Mouse (Mus musculus) hindbrain, embryonic 12.5 days (tissue): ENCODE measurements around the gene Gtf2ird2. TPM values are rescaled to one million over a fixed set of nuclear protein-coding genes. Genes with fewer than 3 reads are reported as not detected.

ENCODE experiments used
- ATAC-seq: fragments of 200-750 bp; cut with Nextera tagmentation; 2 replicates; pipeline ENCODE4 v1.8.0; 2017; ENCODE audit warnings: moderate TSS enrichment; ENCODE audit not compliant: low FRiP score
- H3K27ac ChIP-seq: fragments of 300-500 bp; sonication (generic); 2 replicates; pipeline ENCODE4 v1.5.1; 2016; ENCODE audit warnings: mild to moderate bottlenecking
- H3K27me3 ChIP-seq: fragments of 300-500 bp; sonication (generic); 2 replicates; pipeline ENCODE4 v1.6.1; 2016; ENCODE audit warnings: mild to moderate bottlenecking
- H3K36me3 ChIP-seq: fragments of 300-500 bp; sonication (generic); 2 replicates; pipeline ENCODE4 v1.6.1; 2016; ENCODE audit warnings: mild to moderate bottlenecking
- H3K4me1 ChIP-seq: fragments of 300-500 bp; sonication (generic); 2 replicates; pipeline ENCODE4 v1.6.1; 2016
- H3K4me2 ChIP-seq: fragments of 300-500 bp; sonication (generic); replicated peaks from 2 replicates; pipeline ENCODE4 v1.6.1; 2016; ENCODE audit warnings: mild to moderate bottlenecking
- H3K4me3 ChIP-seq: fragments of 300-500 bp; sonication (generic); 2 replicates; pipeline ENCODE4 v1.5.1; 2016; ENCODE audit warnings: mild to moderate bottlenecking
- H3K9ac ChIP-seq: fragments of 300-500 bp; sonication (generic); 2 replicates; pipeline ENCODE4 v1.6.1; 2016; ENCODE audit warnings: mild to moderate bottlenecking, moderate library complexity
- H3K9me3 ChIP-seq: fragments of 300-500 bp; sonication (generic); replicated peaks from 2 replicates; pipeline ENCODE4 v1.6.1; 2016; ENCODE audit warnings: mild to moderate bottlenecking
- WGBS: fragments of 180-500 bp; shearing (Covaris S2); methylation state at CpG from one replicate; pipeline ENCODE4 v1.1.7; 2016; 5-methylcytosine and 5-hydroxymethylcytosine counted together
- polyA plus RNA-seq: library from polyadenylated mRNA; unstranded; fragments of >200 nt; fragmentation: Nextera tagmentation; extraction: Ambion mirVana; gene quantifications from 2 replicates; pipeline ENCODE4 v1.2.1, GENCODE M21; 2016

The Gtf2ird2 gene
- polyA plus RNA-seq, 1 experiment from 2014 or later: 11.7 TPM

DNA sequence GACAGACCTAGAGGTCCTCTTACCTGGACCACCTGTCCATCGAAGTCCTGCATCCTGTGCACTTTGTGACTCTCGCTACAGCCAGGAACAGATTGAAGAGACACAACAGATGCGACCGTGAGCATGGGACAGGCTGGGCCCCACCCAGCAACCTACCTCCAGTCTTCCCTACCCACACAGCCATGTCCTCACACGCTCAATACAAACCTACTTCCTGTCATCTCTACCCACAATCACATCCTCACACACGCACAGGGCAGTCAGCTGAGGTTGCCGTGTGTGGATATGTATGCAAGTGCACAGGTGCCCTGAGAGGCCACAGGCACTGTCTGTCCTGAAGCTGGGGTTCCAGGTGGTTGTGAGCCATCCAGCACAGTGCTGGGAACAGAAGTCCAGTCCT is 17.2 kb upstream of the Gtf2ird2 start:
- no peak overlapping the region for H3K4me2 ChIP-seq
- no peaks in the 10 kb centered on the region for H3K9me3 ChIP-seq
- no peak overlapping the region for H3K9ac ChIP-seq
- peaks cover 39% of the 10 kb centered on the region for H3K36me3 ChIP-seq
- 0 out of 2 replicates have a peak, but pooled peaks cover 4% of the 10 kb centered on the region for H3K4me1 ChIP-seq
- no peak for ATAC-seq
- H3K27me3 ChIP-seq: no peaks in the 10 kb centered on the region
- WGBS: 95% methylated on average over 7 of the region's 7 CpGs
- no peak overlapping the region for H3K4me3 ChIP-seq
- 0 out of 2 replicates have a peak overlapping the region, but pooled peaks have one; percentile 12 for H3K27ac ChIP-seq

DNA sequence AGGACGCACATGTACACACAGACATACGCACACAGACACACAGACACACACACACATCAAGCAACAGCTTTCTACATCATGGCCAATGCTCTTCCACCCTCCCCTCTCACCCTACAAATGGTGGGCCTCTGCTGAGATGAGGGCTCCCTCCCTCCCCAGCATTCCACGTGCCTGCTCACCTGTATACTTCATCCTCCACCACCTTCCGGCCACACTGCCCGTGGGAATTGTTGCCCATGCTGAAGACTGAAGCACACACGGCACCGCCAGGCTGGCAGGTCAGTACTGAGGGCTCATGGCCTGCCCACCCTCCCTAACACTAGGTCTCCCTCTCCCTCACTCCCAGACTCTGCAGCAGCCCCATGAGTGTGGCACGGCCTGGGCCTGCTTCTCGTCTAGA is 15.8 kb upstream of the Gtf2ird2 start:
- ATAC-seq: no peak
- 92% methylated on average over 9 of the region's 9 CpGs for WGBS
- H3K9me3 ChIP-seq: no peaks in the 10 kb centered on the region
- H3K4me3 ChIP-seq: no peak overlapping the region
- no peaks in the 10 kb centered on the region for H3K27me3 ChIP-seq
- no peak overlapping the region for H3K4me2 ChIP-seq
- H3K4me1 ChIP-seq: 0 out of 2 replicates have a peak, but pooled peaks cover 4% of the 10 kb centered on the region
- no peak overlapping the region for H3K9ac ChIP-seq
- H3K27ac ChIP-seq: no peak overlapping the region
- H3K36me3 ChIP-seq: peaks cover 34% of the 10 kb centered on the region

DNA sequence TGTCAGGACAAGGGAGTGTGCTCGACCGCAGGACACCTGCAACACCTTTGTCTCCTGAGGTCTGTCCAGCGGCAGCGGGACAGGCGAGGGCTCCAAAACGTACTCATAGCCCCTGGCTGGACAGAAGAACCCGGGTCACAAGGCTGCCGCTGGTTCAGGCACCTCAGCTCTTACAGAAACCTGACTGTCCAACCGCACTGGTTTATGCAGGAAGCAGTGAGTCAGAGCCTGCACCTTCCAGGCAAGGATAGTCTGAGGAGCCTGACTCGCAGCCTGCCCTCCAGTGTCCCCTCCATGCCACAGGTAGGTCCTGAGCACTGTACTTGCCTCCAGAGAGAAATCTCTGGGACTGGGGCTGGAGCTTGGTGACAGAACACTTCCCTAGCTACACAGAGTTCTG is 14.6 kb upstream of the Gtf2ird2 start:
- H3K4me1 ChIP-seq: 0 out of 2 replicates have a peak, but pooled peaks cover 4% of the 10 kb centered on the region
- H3K9ac ChIP-seq: no peak overlapping the region
- H3K27me3 ChIP-seq: no peaks in the 10 kb centered on the region
- H3K36me3 ChIP-seq: peaks cover 25% of the 10 kb centered on the region
- no peak overlapping the region for H3K4me3 ChIP-seq
- ATAC-seq: no peak
- 91% methylated on average over 10 of the region's 10 CpGs for WGBS
- H3K27ac ChIP-seq: no peak overlapping the region
- no peak overlapping the region for H3K4me2 ChIP-seq
- H3K9me3 ChIP-seq: no peaks in the 10 kb centered on the region

DNA sequence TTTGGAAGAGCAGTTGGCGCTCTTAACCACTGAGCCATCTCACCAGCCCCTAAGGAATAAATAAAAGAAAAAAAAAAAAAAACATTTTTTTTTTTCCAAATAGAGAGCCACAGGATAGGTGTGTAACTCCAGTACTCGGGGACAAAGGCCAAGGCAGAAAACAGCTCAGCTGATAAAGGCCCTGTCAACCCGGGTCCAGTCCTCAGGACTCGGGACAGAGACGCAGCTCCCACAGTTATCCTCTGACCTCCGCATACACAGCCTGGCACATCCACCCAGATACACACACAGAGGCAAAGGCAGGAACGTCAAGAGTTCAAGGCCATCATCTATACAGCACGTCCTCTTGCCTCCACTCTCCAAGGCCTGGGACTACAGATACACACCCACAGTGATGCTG is 13.7 kb upstream of the Gtf2ird2 start:
- peaks cover 22% of the 10 kb centered on the region for H3K36me3 ChIP-seq
- H3K4me2 ChIP-seq: no peak overlapping the region
- no peaks in the 10 kb centered on the region for H3K27me3 ChIP-seq
- H3K9ac ChIP-seq: no peak overlapping the region
- no peaks in the 10 kb centered on the region for H3K9me3 ChIP-seq
- no peak for ATAC-seq
- no peak overlapping the region for H3K4me3 ChIP-seq
- H3K27ac ChIP-seq: no peak overlapping the region
- H3K4me1 ChIP-seq: peaks cover 5% of the 10 kb centered on the region; the same call in 1 of the 2 replicates
- 96% methylated on average over 8 of the region's 8 CpGs for WGBS

DNA sequence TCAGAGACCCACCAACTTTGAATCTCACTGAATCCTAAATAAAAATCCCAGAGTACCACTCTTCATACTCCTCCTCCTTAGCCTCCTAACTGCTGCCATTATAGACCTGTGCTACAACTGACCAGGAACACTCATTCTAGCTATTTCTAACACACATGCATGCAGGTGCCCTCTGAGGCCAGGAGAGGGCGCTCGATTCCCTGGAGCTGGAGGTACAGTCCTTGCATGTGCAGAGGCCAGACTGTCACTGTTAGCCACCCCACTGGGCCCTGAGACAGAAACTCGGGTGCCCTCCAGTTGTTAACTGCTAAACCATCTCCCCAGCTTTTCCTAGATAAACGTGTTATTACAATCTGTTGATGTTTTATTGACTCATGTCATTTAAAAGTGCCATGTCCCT is 10.6 kb upstream of the Gtf2ird2 start:
- ATAC-seq: no peak
- 39% methylated on average over 4 of the region's 4 CpGs for WGBS
- H3K4me2 ChIP-seq: no peak overlapping the region
- H3K4me1 ChIP-seq: peaks cover 13% of the 10 kb centered on the region
- H3K27me3 ChIP-seq: no peaks in the 10 kb centered on the region
- H3K9me3 ChIP-seq: no peaks in the 10 kb centered on the region
- no peak overlapping the region for H3K4me3 ChIP-seq
- no peak overlapping the region for H3K27ac ChIP-seq
- no peak overlapping the region for H3K9ac ChIP-seq
- peaks cover 11% of the 10 kb centered on the region; the same call in 1 of the 2 replicates for H3K36me3 ChIP-seq

DNA sequence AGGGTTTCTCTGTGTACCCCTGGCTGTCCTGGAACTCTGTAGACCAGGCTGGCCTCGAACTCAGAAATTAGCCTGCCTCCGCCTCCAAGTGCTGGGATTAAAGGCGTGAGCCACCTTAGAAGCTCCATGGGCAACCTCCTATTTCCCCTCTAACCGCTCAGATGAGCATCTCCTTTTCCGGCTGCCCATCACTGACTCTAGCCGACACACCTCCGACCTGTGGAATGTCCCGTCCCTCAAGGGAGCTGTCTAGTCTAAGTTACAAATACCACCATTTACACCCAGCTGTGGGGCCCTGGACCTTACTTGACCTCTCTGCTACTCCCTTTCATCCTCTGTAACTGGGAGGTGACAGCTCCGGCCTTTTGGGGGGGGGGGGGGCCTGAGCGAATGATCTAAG is 8.1 kb upstream of the Gtf2ird2 start:
- ATAC-seq: no peak
- Histone ChIP-seq H3K9me3 (no peaks in the 10 kb centered on the region), H3K27me3 (no peaks in the 10 kb centered on the region; the same call in 1 of the 2 replicates), H3K4me3 (peak overlapping the region; percentile 96), H3K36me3 (peaks cover 11% of the 10 kb centered on the region; the same call in 1 of the 2 replicates), H3K27ac (peak overlapping the region; percentile 67), H3K4me2 (peak overlapping the region; percentile 91), H3K4me1 (peaks cover 13% of the 10 kb centered on the region), H3K9ac (peak overlapping the region; percentile 68)
- 11% methylated on average over 10 of the region's 10 CpGs for WGBS

DNA sequence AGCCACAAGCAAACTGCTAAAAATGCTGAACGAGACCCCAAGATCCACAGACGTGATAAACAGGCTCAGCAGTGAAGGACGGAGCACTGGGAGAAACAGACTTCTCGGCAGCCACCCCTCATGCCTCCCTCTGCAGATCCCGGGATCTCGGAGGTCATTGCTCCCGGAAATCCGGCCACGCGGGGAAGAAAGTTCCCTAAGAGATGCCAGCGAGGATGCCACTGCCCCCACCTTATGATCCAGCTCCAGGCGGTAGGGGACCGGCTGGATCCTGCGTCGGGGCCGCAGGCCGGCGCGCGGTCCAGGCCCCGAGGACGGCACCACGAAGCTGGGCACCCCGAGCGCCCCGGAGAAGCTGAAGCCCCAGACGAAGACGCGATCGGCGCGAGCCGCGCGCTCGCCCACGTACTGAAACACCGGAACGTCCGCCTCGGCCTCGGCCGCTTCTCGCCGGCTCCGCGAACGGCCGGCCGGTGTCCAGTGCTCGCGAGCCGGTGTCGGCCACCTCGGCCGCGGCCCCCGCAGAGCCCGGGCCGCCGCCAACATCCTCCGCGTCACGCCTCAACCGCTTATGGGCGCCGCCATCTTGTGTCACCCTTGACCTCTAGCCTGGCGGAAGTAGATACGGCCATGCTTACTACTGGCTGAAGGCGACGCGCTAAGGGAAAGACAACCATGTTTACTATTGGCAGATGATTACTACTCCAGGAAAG is 7.5 kb upstream of the Gtf2ird2 start, which contains the start of gene Rcc1l:
Gene Rcc1l (minus strand): TSS at position 606 of the 713 bp plus-strand sequence.
- Histone ChIP-seq H3K4me1 (peaks cover 13% of the 10 kb centered on the region), H3K36me3 (peaks cover 6% of the 10 kb centered on the region; the same call in 1 of the 2 replicates), H3K4me2 (peak within 1 kb of the TSS; percentile 91), H3K9ac (peak within 1 kb of the TSS; percentile 68), H3K27ac (peak within 1 kb of the TSS; percentile 67), H3K4me3 (peak within 1 kb of the TSS; percentile 96), H3K27me3 (no peaks in the 10 kb centered on the region; the same call in 1 of the 2 replicates), H3K9me3 (no peaks in the 10 kb centered on the region)
- ATAC-seq: peak; percentile 91
- WGBS: under 1% methylated on average over 70 of the region's 72 CpGs

DNA sequence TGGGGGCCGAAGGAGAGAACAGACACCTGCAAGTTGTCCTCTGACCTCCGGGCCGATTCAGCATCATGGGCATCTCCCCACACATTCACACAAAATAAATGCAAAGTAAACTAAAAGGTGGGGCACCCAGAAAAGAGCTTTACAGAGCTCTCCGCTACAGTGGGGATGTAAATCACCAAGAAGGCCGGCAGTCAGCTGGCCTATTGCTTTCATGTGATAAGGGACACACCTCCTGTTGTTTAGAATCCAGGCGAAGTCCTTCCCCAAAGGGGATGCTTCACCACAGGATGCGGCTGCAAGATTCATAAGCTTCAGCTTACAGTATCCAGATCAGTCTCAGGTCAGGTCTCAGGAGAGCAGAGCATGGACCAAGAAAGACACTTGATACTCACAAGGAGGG is 5.3 kb upstream of the Gtf2ird2 start:
- 71% methylated on average over 7 of the region's 7 CpGs for WGBS
- Histone ChIP-seq H3K36me3 (no peaks in the 10 kb centered on the region), H3K4me1 (peaks cover 29% of the 10 kb centered on the region), H3K9ac (no peak overlapping the region), H3K27ac (no peak overlapping the region), H3K27me3 (no peaks in the 10 kb centered on the region; the same call in 1 of the 2 replicates), H3K9me3 (no peaks in the 10 kb centered on the region), H3K4me2 (no peak overlapping the region), H3K4me3 (no peak overlapping the region)
- ATAC-seq: no peak

DNA sequence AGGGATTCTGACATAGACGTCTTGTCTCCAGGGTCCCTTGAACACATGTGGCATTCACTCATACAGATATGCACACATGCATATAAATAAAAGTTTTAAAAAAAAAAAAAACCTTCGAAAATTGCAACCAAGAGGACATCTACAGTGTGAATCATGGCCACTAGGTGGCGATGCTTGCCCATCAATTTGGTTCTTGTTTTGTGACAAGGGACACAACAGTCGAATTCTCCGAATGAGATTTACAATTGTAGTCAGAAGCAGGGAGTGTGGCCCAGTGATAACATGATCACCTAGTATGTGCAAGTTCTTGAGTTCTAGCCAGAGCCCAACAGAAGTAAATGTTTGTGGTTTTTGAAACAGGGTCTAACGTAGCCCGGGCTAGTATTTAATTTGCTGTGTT is 3.9 kb upstream of the Gtf2ird2 start:
- Histone ChIP-seq H3K27ac (no peak overlapping the region), H3K9ac (no peak overlapping the region), H3K4me3 (no peak overlapping the region), H3K4me1 (peaks cover 27% of the 10 kb centered on the region), H3K4me2 (no peak overlapping the region), H3K36me3 (no peaks in the 10 kb centered on the region), H3K9me3 (no peaks in the 10 kb centered on the region), H3K27me3 (no peaks in the 10 kb centered on the region; the same call in 1 of the 2 replicates)
- WGBS: 27% methylated on average over 7 of the region's 7 CpGs
- ATAC-seq: no peak

DNA sequence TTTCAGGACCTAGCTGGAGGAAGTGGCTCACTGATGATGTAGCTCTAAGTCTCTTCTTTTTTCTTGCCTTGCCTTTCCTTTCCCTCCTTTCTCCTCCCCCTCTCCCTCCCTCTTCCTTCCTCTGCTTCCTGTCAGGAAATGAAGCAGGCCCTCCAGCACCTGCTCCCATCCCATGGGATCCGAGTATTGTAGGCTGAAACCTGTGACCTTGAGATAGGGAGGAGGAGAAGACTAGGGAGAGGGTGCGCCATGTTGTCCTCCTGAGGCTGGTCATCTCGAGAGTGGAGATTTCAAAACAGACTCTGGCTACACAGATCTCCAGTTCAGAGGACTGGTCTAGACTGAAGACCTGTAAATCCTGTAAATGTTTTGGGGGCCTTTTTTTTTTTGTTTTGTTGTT is 1.6 kb upstream of the Gtf2ird2 start:
- no peak overlapping the region for H3K27ac ChIP-seq
- no peaks in the 10 kb centered on the region for H3K9me3 ChIP-seq
- no peaks in the 10 kb centered on the region; the same call in 1 of the 2 replicates for H3K27me3 ChIP-seq
- ATAC-seq: no peak
- H3K4me1 ChIP-seq: peaks cover 19% of the 10 kb centered on the region
- 51% methylated on average over 3 of the region's 3 CpGs for WGBS
- H3K4me2 ChIP-seq: no peak overlapping the region
- H3K36me3 ChIP-seq: no peaks in the 10 kb centered on the region
- H3K9ac ChIP-seq: no peak overlapping the region
- no peak overlapping the region for H3K4me3 ChIP-seq

DNA sequence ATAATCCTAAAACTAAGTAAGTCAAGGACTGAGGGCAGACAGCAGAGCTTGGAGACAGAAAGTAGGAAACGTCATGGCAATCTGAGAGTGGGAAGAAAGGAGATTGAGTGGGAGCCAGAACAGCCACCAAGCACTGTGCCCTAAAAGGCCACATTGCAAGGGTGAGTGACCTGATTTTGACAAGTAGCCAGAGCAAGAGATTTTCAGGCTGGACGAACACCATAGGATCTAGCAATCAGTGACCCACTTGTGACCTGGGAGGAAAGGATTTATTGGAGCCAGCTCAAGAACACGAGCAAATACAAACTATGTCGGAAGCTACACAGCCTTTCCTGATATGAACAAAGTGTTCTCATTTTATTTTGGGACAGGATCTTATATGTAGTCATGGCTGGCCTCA is 1.1 kb upstream of the Gtf2ird2 start:
- H3K9ac ChIP-seq: no peak overlapping the region
- H3K36me3 ChIP-seq: no peaks in the 10 kb centered on the region
- WGBS: 74% methylated on average over 4 of the region's 4 CpGs
- no peak for ATAC-seq
- no peak overlapping the region for H3K4me3 ChIP-seq
- H3K27ac ChIP-seq: no peak overlapping the region
- no peaks in the 10 kb centered on the region for H3K9me3 ChIP-seq
- peak overlapping the region; percentile 71 for H3K4me2 ChIP-seq
- H3K4me1 ChIP-seq: peaks cover 19% of the 10 kb centered on the region
- no peaks in the 10 kb centered on the region; the same call in 1 of the 2 replicates for H3K27me3 ChIP-seq

DNA sequence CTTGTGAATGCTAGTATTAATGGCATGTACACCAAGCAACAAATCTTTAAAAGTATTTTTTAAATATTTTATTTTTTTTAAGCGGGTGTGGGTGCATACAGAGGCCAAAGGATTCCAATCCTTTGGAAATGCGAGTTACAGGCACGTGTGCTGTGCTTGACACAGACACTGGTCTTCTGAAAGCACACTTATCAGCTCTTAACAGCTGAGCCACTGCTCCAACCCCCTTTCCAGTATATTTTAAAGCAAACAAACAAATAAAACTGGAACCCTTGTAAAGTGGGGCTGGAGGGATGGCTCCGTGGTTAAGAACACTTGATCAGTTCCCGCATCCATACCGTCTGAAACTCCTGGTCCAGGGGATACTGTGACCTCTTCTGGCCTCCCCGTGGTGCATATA is 657 bp upstream of the Gtf2ird2 start:
- no peaks in the 10 kb centered on the region; the same call in 1 of the 2 replicates for H3K27me3 ChIP-seq
- peak overlapping the region; percentile 76 for H3K4me3 ChIP-seq
- H3K9me3 ChIP-seq: no peaks in the 10 kb centered on the region
- no peaks in the 10 kb centered on the region for H3K36me3 ChIP-seq
- H3K4me2 ChIP-seq: peak overlapping the region; percentile 71
- WGBS: 58% methylated on average over 7 of the region's 7 CpGs
- H3K27ac ChIP-seq: peak overlapping the region; percentile 93
- peaks cover 19% of the 10 kb centered on the region for H3K4me1 ChIP-seq
- peak overlapping the region; percentile 79 for H3K9ac ChIP-seq
- no peak for ATAC-seq

DNA sequence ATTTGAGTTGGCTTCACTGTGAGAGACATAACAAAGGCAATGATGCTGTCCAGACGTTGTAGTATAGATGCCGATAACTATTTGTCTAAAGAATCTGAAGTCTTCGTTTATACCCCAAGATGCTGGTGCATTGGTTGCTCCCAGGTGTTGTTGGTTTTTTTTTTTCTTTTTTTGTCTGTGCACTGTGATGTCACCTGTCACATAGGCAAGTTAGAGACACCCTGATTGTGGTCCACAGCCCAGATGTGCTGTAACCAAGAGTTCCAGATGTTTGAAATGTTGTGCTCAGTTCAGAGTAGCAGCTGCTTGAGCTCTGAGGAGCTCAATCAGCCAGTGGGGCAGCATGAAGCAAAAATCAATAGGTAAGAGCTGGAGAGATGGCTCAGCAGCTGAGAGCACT is 2.2 kb downstream of the Gtf2ird2 start:
- no peak overlapping the region for H3K27ac ChIP-seq
- 0 out of 2 replicates have a peak overlapping the region, but pooled peaks have one; percentile 28 for H3K9ac ChIP-seq
- no peaks in the 10 kb centered on the region for H3K27me3 ChIP-seq
- 88% methylated on average over 3 of the region's 3 CpGs for WGBS
- H3K36me3 ChIP-seq: no peaks in the 10 kb centered on the region
- H3K4me2 ChIP-seq: no peak overlapping the region
- H3K9me3 ChIP-seq: no peaks in the 10 kb centered on the region
- no peak for ATAC-seq
- H3K4me3 ChIP-seq: no peak overlapping the region
- H3K4me1 ChIP-seq: peaks cover 19% of the 10 kb centered on the region
